Mouse (Mus musculus) E14TG2a.4 (cell line): Measurements from ENCODE around the gene Enc1.

Source experiments
- CTCF ChIP-seq: conservative IDR thresholded peaks from 2 replicates; pipeline ENCODE4 v1.5.1; 2014; ENCODE audit warnings: low read length
- NANOG ChIP-seq: IDR thresholded peaks from 2 replicates; pipeline ENCODE4 v1.6.1; 2014; ENCODE audit warnings: borderline replicate concordance, low read length, mixed read lengths
- POU5F1 ChIP-seq: IDR thresholded peaks from 2 replicates; pipeline ENCODE4 v1.6.1; 2014; ENCODE audit warnings: low read length, borderline replicate concordance

DNA sequence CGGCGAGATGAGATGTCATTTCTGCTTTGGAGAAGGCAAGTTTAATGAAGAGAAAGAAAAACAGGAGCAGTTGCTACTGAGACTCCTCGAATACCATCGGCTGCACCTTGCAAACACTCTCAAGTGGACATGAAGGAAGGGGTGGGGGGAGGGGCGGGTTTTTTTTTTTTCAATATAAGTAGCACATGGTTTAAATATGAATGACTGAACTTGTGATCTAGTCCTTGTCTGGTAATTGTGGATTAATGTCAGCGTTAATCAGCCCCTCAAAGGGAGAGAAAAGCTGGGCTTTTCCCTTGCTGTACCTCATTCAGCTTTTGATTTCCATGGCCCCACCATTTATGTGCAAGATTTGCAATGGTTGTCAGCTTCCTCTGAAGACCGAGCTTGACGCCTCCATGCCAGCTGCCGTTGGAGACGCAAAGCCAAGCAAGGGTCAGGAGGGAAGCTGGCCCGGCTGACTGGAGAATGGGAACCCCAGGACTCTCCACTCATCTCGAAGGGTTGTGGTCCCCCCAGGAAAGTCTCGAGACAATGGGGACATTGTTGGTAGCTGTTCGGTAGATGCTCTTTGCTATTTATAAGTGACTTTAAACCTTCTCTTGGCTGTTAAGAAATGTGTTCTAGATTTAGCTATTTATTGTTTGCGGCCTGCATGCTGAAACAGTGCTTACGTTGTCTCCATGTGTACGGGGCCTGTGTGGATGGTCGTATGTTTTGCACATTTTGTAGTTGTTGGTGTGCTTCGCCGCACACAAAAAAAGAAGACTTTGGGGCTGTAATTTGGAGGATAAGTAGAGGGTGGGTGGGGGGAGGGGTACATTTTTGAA, 9.9 kb downstream of the Enc1 start:
- TF ChIP-seq CTCF (no peak), NANOG (no peak), POU5F1 (no peak)
